27 mouse cellular contexts compared by ENCODE assay signal in the genomic region with DNA sequence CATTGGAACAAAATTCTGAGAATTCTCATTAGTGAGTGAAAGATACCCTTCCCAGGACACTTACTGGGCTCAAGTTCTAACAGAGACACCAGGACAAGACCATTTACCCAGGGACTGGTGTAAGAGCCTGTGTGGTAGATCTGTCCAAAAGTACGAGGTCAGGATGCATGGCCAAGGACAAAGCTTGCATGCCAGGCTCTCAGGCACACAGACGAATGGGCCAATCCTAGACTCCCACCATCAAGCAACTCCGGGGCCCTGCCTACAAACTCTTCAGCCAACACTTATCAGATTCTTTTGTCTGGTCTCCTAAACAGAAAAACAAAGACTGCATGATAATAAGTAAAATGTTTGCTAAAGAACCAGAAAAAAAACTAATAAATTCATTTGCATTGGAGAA.
DNase-seq lines count a peak whose midpoint lies in the region; ATAC-seq and TF ChIP-seq lines count a peak whose summit lies in the region.
"Had no signal": no experiment of that assay in that cellular context is flagged by ENCODE, and none has a peak within 500 bp of the region (broad histone marks: within the 10 kb centered on the region; RNA-seq: fewer than 3 reads in every experiment).

No protein-coding gene starts in this region.

- no peaks in the 10 kb centered on the region for H3K27me3 ChIP-seq in forebrain, embryonic 13.5 days
- no peaks in the 10 kb centered on the region for H3K27me3 ChIP-seq in forebrain, postnatal 0 days (ENCODE audit: insufficient read depth, low read length)
- H3K27me3 ChIP-seq in heart, embryonic 16.5 days (ENCODE audit: control insufficient read depth, insufficient read depth, low read length) = no peaks in the 10 kb centered on the region
- no peaks in the 10 kb centered on the region for H3K27me3 ChIP-seq in limb, embryonic 12.5 days
- H3K27me3 ChIP-seq: forebrain, embryonic 12.5 days; limb, embryonic 15.5 days; midbrain, embryonic 12.5 days; neural tube, embryonic 15.5 days; Patski had no signal

- H3K4me2 ChIP-seq in forebrain, embryonic 13.5 days = no peak overlapping the region
- H3K4me2 ChIP-seq in forebrain, postnatal 0 days (ENCODE audit: low read depth) = no peak overlapping the region
- H3K4me2 ChIP-seq in heart, embryonic 16.5 days (ENCODE audit: low read depth, low read length) = no peak overlapping the region
- no peak overlapping the region for H3K4me2 ChIP-seq in limb, embryonic 12.5 days
- H3K4me2 ChIP-seq: forebrain, embryonic 12.5 days; limb, embryonic 15.5 days; lung, embryonic 14.5 days; midbrain, embryonic 12.5 days; neural tube, embryonic 15.5 days had no signal

- no peak overlapping the region for H3K4me3 ChIP-seq in forebrain, embryonic 13.5 days
- no peak overlapping the region for H3K4me3 ChIP-seq in forebrain, postnatal 0 days (ENCODE audit: low read depth, low read length)
- H3K4me3 ChIP-seq in heart, embryonic 16.5 days (ENCODE audit: low read length) = no peak overlapping the region
- H3K4me3 ChIP-seq in limb, embryonic 12.5 days (replicated peaks) = no peak overlapping the region
- H3K4me3 ChIP-seq: forebrain, embryonic 12.5 days; hindbrain, embryonic 10.5 days; layer of hippocampus, adult 2 months; limb, embryonic 15.5 days; midbrain, embryonic 12.5 days; neural tube, embryonic 15.5 days had no signal

- peaks cover 33% of the 10 kb centered on the region for H3K4me1 ChIP-seq in forebrain, embryonic 13.5 days
- no peaks in the 10 kb centered on the region for H3K4me1 ChIP-seq in forebrain, postnatal 0 days (ENCODE audit: insufficient read depth)
- H3K4me1 ChIP-seq in heart, embryonic 16.5 days (ENCODE audit: control insufficient read depth, insufficient read depth, low read length) = peaks cover 33% of the 10 kb centered on the region
- peaks cover 63% of the 10 kb centered on the region for H3K4me1 ChIP-seq in limb, embryonic 12.5 days (replicated peaks)

- H3K27ac ChIP-seq in forebrain, embryonic 13.5 days = 0 out of 2 replicates have a peak overlapping the region, but pooled peaks have one; percentile 51
- no peak overlapping the region for H3K27ac ChIP-seq in forebrain, postnatal 0 days (ENCODE audit: low read depth, low read length)
- peak overlapping the region; percentile 19 for H3K27ac ChIP-seq in heart, embryonic 16.5 days (ENCODE audit: low read length)
- H3K27ac ChIP-seq in limb, embryonic 12.5 days = peak overlapping the region; percentile 70; the same call in 1 of the 2 replicates
- H3K27ac ChIP-seq: hindbrain, embryonic 10.5 days; layer of hippocampus, adult 2 months; limb, embryonic 15.5 days; liver, embryonic 14.5 days; midbrain, embryonic 12.5 days; neural tube, embryonic 15.5 days had no signal

- DNase-seq in adrenal gland, adult (ENCODE audit: inconsistent age in 2 of 2, low spot score in 1 of 2) = peak; percentile 49 to 71
- DNase-seq in adrenal gland, postnatal 10 days = no peak
- no peak for DNase-seq in forebrain, postnatal 0 days
- DNase-seq in heart, postnatal 10 days = no peak
- DNase-seq: cerebellum, adult 18-20 months; cerebellum, postnatal 14 days; gastrocnemius, postnatal 10 days; kidney, postnatal 25 days; layer of hippocampus, postnatal 36 days; lung, embryonic 14.5 days; right cerebral cortex, adult 18-20 months; thymus, adult 18-20 months; thymus, postnatal 36 days had no signal

- no peaks in the 10 kb centered on the region for H3K9me3 ChIP-seq in forebrain, embryonic 13.5 days (replicated peaks)
- H3K9me3 ChIP-seq in forebrain, postnatal 0 days (ENCODE audit: low read length) = no peaks in the 10 kb centered on the region
- H3K9me3 ChIP-seq in heart, embryonic 16.5 days (replicated peaks; ENCODE audit: control insufficient read depth, low read length) = no peaks in the 10 kb centered on the region
- no peaks in the 10 kb centered on the region for H3K9me3 ChIP-seq in limb, embryonic 12.5 days
- H3K9me3 ChIP-seq: forebrain, embryonic 12.5 days; hindbrain, embryonic 10.5 days; limb, embryonic 15.5 days; midbrain, embryonic 12.5 days; neural tube, embryonic 15.5 days had no signal

- H3K9ac ChIP-seq in forebrain, embryonic 13.5 days = no peak overlapping the region
- H3K9ac ChIP-seq in forebrain, postnatal 0 days = no peak overlapping the region
- no peak overlapping the region for H3K9ac ChIP-seq in heart, embryonic 16.5 days (ENCODE audit: low read length)
- no peak overlapping the region for H3K9ac ChIP-seq in limb, embryonic 12.5 days (replicated peaks)
- H3K9ac ChIP-seq: forebrain, embryonic 12.5 days; limb, embryonic 15.5 days; liver, embryonic 14.5 days; lung, embryonic 14.5 days; midbrain, embryonic 12.5 days; neural tube, embryonic 15.5 days had no signal

- intact Hi-C loops in heart, postnatal 10 days (cut with DNase I) = no loop called here

- WGBS in forebrain, embryonic 13.5 days = 51% methylated on average over 3 of the region's 3 CpGs
- WGBS in forebrain, postnatal 0 days = 37% methylated on average over 3 of the region's 3 CpGs
- 48% methylated on average over 3 of the region's 3 CpGs for WGBS in heart, embryonic 16.5 days
- WGBS in limb, embryonic 12.5 days = 84% methylated on average over 3 of the region's 3 CpGs

- no peak for TF ChIP-seq CTCF in forebrain, postnatal 0 days (IDR thresholded peaks at IDR 0.05; ENCODE audit: low read depth)

- H3K36me3 ChIP-seq in forebrain, embryonic 13.5 days (ENCODE audit: poor library complexity, severe bottlenecking) = no peaks in the 10 kb centered on the region
- no peaks in the 10 kb centered on the region for H3K36me3 ChIP-seq in forebrain, postnatal 0 days (ENCODE audit: insufficient read depth)
- H3K36me3 ChIP-seq in heart, embryonic 16.5 days (ENCODE audit: control insufficient read depth, insufficient read depth) = no peaks in the 10 kb centered on the region
- H3K36me3 ChIP-seq in limb, embryonic 12.5 days = peaks cover 62% of the 10 kb centered on the region
- H3K36me3 ChIP-seq: forebrain, embryonic 12.5 days; G1E; hindbrain, embryonic 10.5 days; midbrain, embryonic 12.5 days; neural tube, embryonic 15.5 days had no signal

- no peak for ATAC-seq in forebrain, embryonic 13.5 days
- no peak for ATAC-seq in forebrain, postnatal 0 days
- no peak for ATAC-seq in heart, embryonic 16.5 days (replicated peaks; ENCODE audit: extremely low read depth, insufficient read depth, low FRiP score)
- no peak for ATAC-seq in limb, embryonic 12.5 days (ENCODE audit: insufficient number of reproducible peaks, insufficient read depth, low FRiP score, low TSS enrichment, low read depth)
- ATAC-seq: hindbrain, embryonic 16.5 days; intestine, postnatal 0 days; Patski had no signal

Comparison
In these comparisons a context has a peak if more than half of its experiments do, and no peak if none do; other contexts are left out.
1. DNase-seq: peak in adrenal gland, adult (2 of 2); none in adrenal gland, postnatal 10 days (single experiment), forebrain, postnatal 0 days (single experiment) and heart, postnatal 10 days (0 of 2).